Mouse (Mus musculus) layer of hippocampus, postnatal 36 days (tissue): ENCODE data around the gene Vmn1r138. TPM values are rescaled to one million over a fixed set of nuclear protein-coding genes. Genes with fewer than 3 reads are reported as not detected.
"Not testable (repeated sequence)": the region's sequence is repeated elsewhere in the genome, so short reads cannot be mapped to it uniquely, and the experiment has no call there.

ENCODE experiments used
- DNase-seq, 2 experiments: peaks; one replicate each; pipeline ENCODE4 v3.0.0; 2022
- total RNA-seq, 2 experiments: library from RNA; stranded (reverse); gene quantifications; 2 replicates each; pipeline ENCODE4 v1.2.3; 2021

The Vmn1r138 gene
- not detected for total RNA-seq

- DNase-seq: not testable (repeated sequence)
Measured at GRCm38 (mm10) chr7:22028797-22029196, at the start of gene Vmn1r138. Gene Vmn1r138 (minus strand): TSS chr7:22028897.

GRCm38 (mm10) chr7:22068757-22069156 lies 40.1 kb upstream of the Vmn1r138 start, which contains the start of gene Vmn1r139:
Gene Vmn1r139 (plus strand): TSS chr7:22069057.
- not testable (repeated sequence) for DNase-seq

DNA sequence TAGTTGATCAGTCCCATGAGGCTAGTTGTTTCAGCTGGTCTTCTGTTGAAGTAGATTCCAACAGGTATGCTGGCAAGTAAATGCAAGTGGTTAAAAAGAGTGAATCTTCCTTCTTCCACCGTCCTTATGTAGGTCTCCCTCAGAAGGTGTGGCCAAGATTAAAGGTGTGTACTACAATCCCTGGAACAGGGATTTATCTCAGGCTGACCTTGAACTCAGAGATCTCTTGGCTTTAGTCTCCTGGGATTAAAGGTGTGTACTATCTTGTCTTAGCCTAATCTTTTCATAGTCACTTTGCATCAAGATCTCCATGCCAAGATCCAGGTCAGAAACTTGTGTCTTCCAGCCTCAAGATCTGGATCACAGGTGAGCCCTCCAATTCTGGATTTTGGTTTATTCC lies 27.5 kb upstream of the Vmn1r138 start, which contains the start of gene Gm6176:
TSS of gene Gm6176 (minus strand) at position 101 of the 400 bp plus-strand sequence.
- not testable (repeated sequence) for DNase-seq

DNA sequence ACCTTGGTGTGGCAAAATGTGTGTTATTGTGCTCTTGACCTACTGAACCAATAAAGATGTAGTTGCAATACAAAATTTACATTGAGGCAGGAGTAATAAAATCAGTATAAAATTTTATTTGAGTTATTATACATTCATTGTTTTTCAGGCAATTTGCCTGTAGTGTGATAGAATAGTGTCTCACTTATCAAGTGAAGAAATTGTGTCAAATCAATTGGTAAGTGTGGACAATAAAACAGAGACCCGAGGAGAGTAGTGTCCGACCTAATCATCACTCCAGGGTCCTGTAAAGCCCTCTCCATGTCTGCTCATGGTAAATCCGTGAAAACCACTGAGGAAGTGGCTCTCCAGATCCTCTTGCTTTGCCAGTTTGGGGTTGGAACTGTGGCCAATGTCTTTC lies 34.4 kb downstream of the Vmn1r138 start, which contains the start of gene Vmn1r137:
TSS of gene Vmn1r137 (plus strand) at position 301 of the 400 bp plus-strand sequence.
- not testable (repeated sequence) for DNase-seq

Other genes starting within 250 kb of the Vmn1r138 start
- not detected for gene Gm4177, start 232.2 kb downstream of the Vmn1r138 start, total RNA-seq
- not detected for gene Vmn1r135, start 196.5 kb downstream of the Vmn1r138 start, total RNA-seq
- gene Gm5725, start 184.6 kb downstream of the Vmn1r138 start, total RNA-seq: not detected
- not detected for gene Gm5891, start 107.6 kb downstream of the Vmn1r138 start, total RNA-seq
- gene Vmn1r137, start 34.3 kb downstream of the Vmn1r138 start, total RNA-seq: not detected
- not detected for gene Gm6176, start 27.4 kb upstream of the Vmn1r138 start, total RNA-seq
- gene Vmn1r139, start 40.2 kb upstream of the Vmn1r138 start, total RNA-seq: not detected
- gene Gm16451, start 89.3 kb upstream of the Vmn1r138 start, total RNA-seq: not detected
- gene Gm10666, start 105.8 kb upstream of the Vmn1r138 start, total RNA-seq: not detected
- gene Vmn1r142, start 135.1 kb upstream of the Vmn1r138 start, total RNA-seq: not detected
- not detected for gene Vmn1r143, start 160.5 kb upstream of the Vmn1r138 start, total RNA-seq
- gene Gm8653, start 172.4 kb upstream of the Vmn1r138 start, total RNA-seq: not detected
- gene Gm8453, start 200.6 kb upstream of the Vmn1r138 start, total RNA-seq: not detected